Mouse (Mus musculus): Measurements from ENCODE around the gene Btf3. TPM values are rescaled to one million over a fixed set of nuclear protein-coding genes. Genes with fewer than 3 reads are reported as not detected.

The Btf3 gene
- 532 TPM for polyA plus RNA-seq (2014; fragmentation: Illumina TruSeq; extraction: RNeasy Lipid Tissue Mini Kit (QIAGEN cat#74804); ENCODE audit: insufficient read depth, low read depth, low replicate concordance)

GRCm38 (mm10) chr13:98316480-98317245 is at the start of gene Btf3:
TSS of gene Btf3 (minus strand) at chr13:98317006.

GRCm38 (mm10) chr13:98354090-98354801 is 37.4 kb upstream of the Btf3 start, which contains the start of gene Foxd1:
TSS of gene Foxd1 (plus strand) at chr13:98354242.

GRCm38 (mm10) chr13:98279686-98280085 is 37.1 kb downstream of the Btf3 start, which contains the start of gene Gm21976:
TSS of gene Gm21976 (plus strand) at chr13:98279887.

GRCm38 (mm10) chr13:98262636-98263457 is 54.0 kb downstream of the Btf3 start, which contains the start of the genes Utp15 and Ankra2:
TSS of gene Utp15 (minus strand) at chr13:98263041.
TSS of gene Ankra2 (plus strand) at chr13:98263074.

Other genes starting within 250 kb of the Btf3 start
- 8.6 TPM for gene Arhgef28, start 110.6 kb downstream of the Btf3 start, polyA plus RNA-seq (2014; fragmentation: Illumina TruSeq; extraction: RNeasy Lipid Tissue Mini Kit (QIAGEN cat#74804); ENCODE audit: insufficient read depth, low read depth, low replicate concordance)
- gene Utp15, start 54.0 kb downstream of the Btf3 start, polyA plus RNA-seq (2014; fragmentation: Illumina TruSeq; extraction: RNeasy Lipid Tissue Mini Kit (QIAGEN cat#74804); ENCODE audit: insufficient read depth, low read depth, low replicate concordance), result 5.1 TPM
- 13.4 TPM for gene Ankra2, start 53.9 kb downstream of the Btf3 start, polyA plus RNA-seq (2014; fragmentation: Illumina TruSeq; extraction: RNeasy Lipid Tissue Mini Kit (QIAGEN cat#74804); ENCODE audit: insufficient read depth, low read depth, low replicate concordance)
- gene Gm21976, start 37.1 kb downstream of the Btf3 start, polyA plus RNA-seq (2014; fragmentation: Illumina TruSeq; extraction: RNeasy Lipid Tissue Mini Kit (QIAGEN cat#74804); ENCODE audit: insufficient read depth, low read depth, low replicate concordance), result not detected
- 0.06 TPM for gene Foxd1, start 37.2 kb upstream of the Btf3 start, polyA plus RNA-seq (2014; fragmentation: Illumina TruSeq; extraction: RNeasy Lipid Tissue Mini Kit (QIAGEN cat#74804); ENCODE audit: insufficient read depth, low read depth, low replicate concordance)
- 1.4 TPM for gene Gm10320, start 175.0 kb upstream of the Btf3 start, polyA plus RNA-seq (2014; fragmentation: Illumina TruSeq; extraction: RNeasy Lipid Tissue Mini Kit (QIAGEN cat#74804); ENCODE audit: insufficient read depth, low read depth, low replicate concordance)

All from lung, adult 10 weeks (tissue).